Mouse (Mus musculus): ENCODE measurements around the gene Vamp8.

GRCm38 (mm10) chr6:72383142-72383820 is 7.2 kb downstream of the Vamp8 start:
- TF ChIP-seq CTCF (conservative IDR thresholded peaks at IDR 0.05; ENCODE audit: insufficient read depth, insufficient read length, low read depth, low read length) (no peak), POLR2A (IDR thresholded peaks at IDR 0.05; ENCODE audit: low read depth, low read length) (no peak)

Measured in kidney, adult 2 months (tissue).